Mouse (Mus musculus): ENCODE measurements at regions not wholly inside any gene's neighbourhood (a gene's known extent, or its start where the extent isn't known, plus 50 kb on each side); places are given as distances from the start of the nearest gene placed in this dataset.
A peak's percentile ranks its signal among the peaks of the same experiment; 100 is the strongest.
"Not testable (repeated sequence)": the region's sequence is repeated elsewhere in the genome, so short reads cannot be mapped to it uniquely, and the experiment has no call there.

DNA sequence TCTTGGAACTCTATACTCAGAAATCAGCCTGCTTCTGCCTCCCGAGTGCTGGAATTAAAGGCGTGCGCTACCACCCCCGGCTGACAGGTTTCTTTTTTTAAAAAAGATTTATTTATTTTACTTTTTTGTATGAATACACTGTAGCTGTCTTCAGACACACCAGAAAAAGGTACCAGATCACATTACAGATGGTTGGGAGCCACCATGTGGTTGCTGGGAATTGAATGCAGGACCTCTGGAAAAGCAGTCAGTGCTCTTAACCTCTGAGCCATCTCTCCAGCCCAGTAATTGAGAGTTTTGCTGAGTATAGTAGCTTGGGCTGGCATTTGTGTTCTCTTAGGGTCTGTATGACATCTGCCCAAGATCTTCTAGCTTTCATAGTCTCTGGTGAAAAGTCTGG lies 78.4 kb upstream of the Nabp1 start:
- not testable (repeated sequence) for H3K36me3 ChIP-seq; ATAC-seq (ENCODE audit: insufficient number of reproducible peaks, low FRiP score, low TSS enrichment, low read depth); H3K27me3 ChIP-seq; H3K9me3 ChIP-seq (replicated peaks); H3K4me1 ChIP-seq; H3K9ac ChIP-seq; H3K27ac ChIP-seq (replicated peaks); H3K4me3 ChIP-seq (replicated peaks); H3K4me2 ChIP-seq (replicated peaks)
- 98% methylated on average over 4 of the region's 4 CpGs for WGBS

DNA sequence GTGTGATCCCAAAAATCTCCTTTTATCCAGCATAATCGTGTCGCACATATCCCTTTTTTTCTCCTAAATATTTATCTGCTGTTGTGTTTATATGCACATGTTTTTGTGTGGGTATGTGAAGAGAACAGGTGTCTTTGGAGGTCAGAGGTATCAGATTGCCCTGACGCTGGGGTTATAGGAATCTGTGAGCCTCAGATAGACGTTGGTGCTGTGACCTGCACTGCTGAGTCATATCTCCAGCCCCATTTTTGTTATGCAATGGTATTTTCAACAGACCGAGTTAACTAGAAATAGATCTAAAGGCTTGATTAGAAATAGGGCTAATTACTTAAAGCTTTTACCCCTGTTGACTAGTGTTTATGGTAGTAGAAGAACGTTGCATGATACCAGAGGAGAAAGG lies 75.5 kb upstream of the Nabp1 start:
- WGBS: 57% methylated on average over 6 of the region's 6 CpGs
- ATAC-seq (ENCODE audit: insufficient number of reproducible peaks, low FRiP score, low TSS enrichment, low read depth): no peak
- Histone ChIP-seq H3K4me2 (replicated peaks) (no peak overlapping the region), H3K36me3 (no peaks in the 10 kb centered on the region), H3K4me1 (no peaks in the 10 kb centered on the region), H3K9ac (no peak overlapping the region), H3K27ac (replicated peaks) (no peak overlapping the region), H3K9me3 (replicated peaks) (no peaks in the 10 kb centered on the region), H3K27me3 (no peaks in the 10 kb centered on the region), H3K4me3 (replicated peaks) (no peak overlapping the region)

DNA sequence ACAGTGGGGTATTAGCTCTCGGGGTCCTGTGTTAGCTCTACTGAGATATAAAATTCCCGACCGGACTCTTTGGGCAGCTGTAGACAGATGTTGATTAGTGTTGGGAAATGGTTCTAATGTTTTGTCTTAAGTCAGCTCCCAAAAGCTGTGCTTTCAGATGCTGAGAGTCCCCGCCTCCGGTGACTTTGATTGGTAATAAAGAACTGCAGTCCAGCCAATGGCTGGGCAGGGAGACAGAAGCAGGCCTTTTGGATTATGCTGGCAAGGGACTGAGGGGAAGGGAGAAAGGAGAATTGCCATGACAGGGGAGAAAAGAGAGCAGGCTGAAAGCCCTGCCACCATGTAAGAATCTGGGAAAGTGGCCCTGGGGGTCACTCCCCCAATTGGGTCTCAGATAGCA lies 73.4 kb upstream of the Nabp1 start:
- WGBS: 57% methylated on average over 5 of the region's 5 CpGs
- no peak overlapping the region for H3K4me2 ChIP-seq (replicated peaks)
- H3K27ac ChIP-seq (replicated peaks): no peak overlapping the region

DNA sequence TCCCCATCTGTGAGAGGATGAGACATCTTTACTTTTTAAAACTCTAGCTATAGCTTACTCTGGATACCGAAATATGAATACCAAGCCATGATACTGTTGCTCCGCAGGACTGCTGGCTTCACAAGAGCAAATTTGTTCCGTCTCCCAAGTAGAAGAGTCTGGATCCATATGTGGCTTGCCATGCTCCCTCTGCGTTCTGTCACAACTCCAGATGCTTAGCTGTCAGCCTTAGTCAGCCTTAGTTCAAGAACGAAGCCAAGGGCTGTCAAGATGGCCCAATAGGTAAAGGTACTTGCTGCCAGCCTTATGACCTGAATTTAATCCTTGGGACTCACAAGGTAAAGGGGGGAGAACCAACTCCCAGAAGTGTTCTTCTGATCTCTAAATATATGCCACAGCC lies 64.6 kb upstream of the Nabp1 start:
- Histone ChIP-seq H3K27ac (replicated peaks) (no peak overlapping the region), H3K27me3 (no peaks in the 10 kb centered on the region), H3K9me3 (replicated peaks) (no peaks in the 10 kb centered on the region), H3K4me1 (no peaks in the 10 kb centered on the region), H3K4me3 (replicated peaks) (no peak overlapping the region), H3K9ac (no peak overlapping the region), H3K36me3 (no peaks in the 10 kb centered on the region), H3K4me2 (replicated peaks) (no peak overlapping the region)
- 71% methylated on average over 5 of the region's 5 CpGs for WGBS
- no peak for ATAC-seq (ENCODE audit: insufficient number of reproducible peaks, low FRiP score, low TSS enrichment, low read depth)

More for the DNA sequence above, 73.4 kb upstream of the Nabp1 start:
- no peak overlapping the region for H3K4me3 ChIP-seq (replicated peaks)
- H3K9me3 ChIP-seq (replicated peaks): no peaks in the 10 kb centered on the region
- ATAC-seq (ENCODE audit: insufficient number of reproducible peaks, low FRiP score, low TSS enrichment, low read depth): no peak
- no peaks in the 10 kb centered on the region for H3K36me3 ChIP-seq
- no peak overlapping the region for H3K9ac ChIP-seq
- no peaks in the 10 kb centered on the region for H3K27me3 ChIP-seq
- H3K4me1 ChIP-seq: no peaks in the 10 kb centered on the region

DNA sequence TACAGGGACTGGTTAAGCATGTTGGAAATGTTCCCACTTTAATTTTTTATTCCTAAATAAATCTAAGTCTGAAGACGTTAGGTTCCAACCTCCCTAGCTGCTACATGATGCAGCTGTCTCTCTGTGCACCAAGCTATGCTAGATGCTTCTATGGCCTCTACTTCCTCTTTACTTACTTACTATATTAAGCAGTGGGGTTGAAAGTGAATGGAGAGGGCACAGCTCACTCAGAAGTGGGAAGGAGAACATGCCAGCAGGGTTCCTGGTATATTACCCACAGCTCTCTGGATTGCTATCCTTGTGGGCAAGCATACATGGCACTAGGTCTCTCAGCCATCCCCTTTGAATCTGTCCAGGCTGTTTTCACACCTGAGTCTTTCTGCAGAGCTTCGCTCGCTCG lies 61.4 kb upstream of the Nabp1 start:
- no peaks in the 10 kb centered on the region for H3K4me1 ChIP-seq
- ATAC-seq (ENCODE audit: insufficient number of reproducible peaks, low FRiP score, low TSS enrichment, low read depth): no peak
- no peak overlapping the region for H3K4me2 ChIP-seq (replicated peaks)
- no peaks in the 10 kb centered on the region for H3K36me3 ChIP-seq
- H3K9me3 ChIP-seq (replicated peaks): no peaks in the 10 kb centered on the region
- H3K4me3 ChIP-seq (replicated peaks): no peak overlapping the region
- no peak overlapping the region for H3K27ac ChIP-seq (replicated peaks)
- H3K9ac ChIP-seq: no peak overlapping the region
- WGBS: 59% methylated on average over 4 of the region's 4 CpGs
- no peaks in the 10 kb centered on the region for H3K27me3 ChIP-seq

DNA sequence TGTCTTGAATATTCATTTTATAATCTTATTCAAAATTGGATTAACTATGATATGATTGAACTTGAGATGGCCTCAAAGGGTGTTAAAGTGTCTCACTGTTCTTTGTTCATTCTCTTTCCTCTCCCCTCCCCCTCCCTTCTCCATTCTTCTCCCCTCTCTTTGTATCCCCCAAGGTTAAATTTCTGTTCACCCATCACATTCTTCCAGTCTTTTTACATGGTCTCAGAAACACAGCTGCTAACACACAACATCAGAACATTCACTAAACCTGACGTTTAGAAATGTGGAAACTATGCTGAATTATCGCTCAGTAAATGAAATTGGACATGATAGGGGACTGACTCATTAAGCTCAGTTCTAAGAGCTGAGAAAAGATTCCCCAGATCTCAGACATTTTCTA lies 60.6 kb upstream of the Nabp1 start:
- H3K4me1 ChIP-seq: no peaks in the 10 kb centered on the region
- H3K9me3 ChIP-seq (replicated peaks): no peaks in the 10 kb centered on the region
- no peak overlapping the region for H3K4me3 ChIP-seq (replicated peaks)
- ATAC-seq (ENCODE audit: insufficient number of reproducible peaks, low FRiP score, low TSS enrichment, low read depth): no peak
- no peak overlapping the region for H3K27ac ChIP-seq (replicated peaks)
- no peaks in the 10 kb centered on the region for H3K36me3 ChIP-seq
- H3K9ac ChIP-seq: no peak overlapping the region
- no peak overlapping the region for H3K4me2 ChIP-seq (replicated peaks)
- 46% methylated on average over 2 of the region's 2 CpGs for WGBS
- H3K27me3 ChIP-seq: no peaks in the 10 kb centered on the region

DNA sequence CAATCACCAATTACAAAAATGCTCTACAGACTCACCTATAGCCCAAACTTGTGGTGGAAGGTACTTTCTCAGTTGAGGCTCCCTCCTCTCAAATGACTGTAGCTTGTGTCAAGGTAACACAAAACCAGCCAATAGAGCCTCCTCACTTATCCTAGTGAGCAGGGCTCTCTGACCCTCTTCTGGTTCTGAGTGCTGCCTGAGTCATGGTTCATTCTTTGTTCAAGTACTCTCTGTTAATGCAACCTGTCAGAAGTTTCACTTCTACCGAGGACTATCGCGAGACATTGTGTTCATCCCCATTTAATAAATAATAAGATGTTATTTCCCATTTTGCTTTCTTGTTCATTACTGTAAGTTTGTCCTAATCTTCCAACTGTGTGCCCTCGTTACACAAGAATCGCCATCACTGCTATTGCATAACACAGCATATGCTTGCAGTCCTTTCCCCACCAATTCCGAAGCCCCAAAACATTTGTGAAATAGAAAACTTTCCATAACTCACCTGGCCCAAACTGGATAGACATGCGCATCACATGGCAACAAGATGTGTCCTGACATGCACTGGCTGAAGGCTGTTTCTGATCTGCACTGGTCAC lies 59.6 kb upstream of the Nabp1 start:
- WGBS: 88% methylated on average over 7 of the region's 7 CpGs
- Histone ChIP-seq H3K9ac (no peak overlapping the region), H3K4me3 (replicated peaks) (no peak overlapping the region), H3K27me3 (no peaks in the 10 kb centered on the region), H3K4me1 (no peaks in the 10 kb centered on the region), H3K9me3 (replicated peaks) (no peaks in the 10 kb centered on the region), H3K27ac (replicated peaks) (no peak overlapping the region), H3K36me3 (no peaks in the 10 kb centered on the region), H3K4me2 (replicated peaks) (no peak overlapping the region)
- ATAC-seq (ENCODE audit: insufficient number of reproducible peaks, low FRiP score, low TSS enrichment, low read depth): no peak

DNA sequence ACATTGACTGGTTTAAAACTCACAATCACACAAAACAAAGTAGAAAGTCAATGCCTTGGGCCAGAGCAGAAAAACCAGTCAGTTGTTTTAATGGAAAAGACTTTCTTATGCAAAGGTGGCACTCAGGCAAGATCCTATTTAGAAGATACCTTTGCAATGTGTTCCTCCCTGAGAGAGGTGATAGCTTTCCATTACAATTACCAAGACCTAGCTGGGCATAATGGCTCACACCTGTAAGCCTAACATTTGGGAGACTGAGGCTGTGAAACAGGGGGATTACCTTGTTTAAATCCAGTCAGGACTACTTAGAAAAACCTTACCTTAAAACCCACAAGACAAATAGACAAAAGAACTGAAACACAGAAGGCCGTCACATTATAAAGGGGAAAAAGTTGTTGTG lies 57.9 kb upstream of the Nabp1 start:
- ATAC-seq (ENCODE audit: insufficient number of reproducible peaks, low FRiP score, low TSS enrichment, low read depth): no peak
- WGBS: 93% methylated on average over 1 of the region's 1 CpGs

DNA sequence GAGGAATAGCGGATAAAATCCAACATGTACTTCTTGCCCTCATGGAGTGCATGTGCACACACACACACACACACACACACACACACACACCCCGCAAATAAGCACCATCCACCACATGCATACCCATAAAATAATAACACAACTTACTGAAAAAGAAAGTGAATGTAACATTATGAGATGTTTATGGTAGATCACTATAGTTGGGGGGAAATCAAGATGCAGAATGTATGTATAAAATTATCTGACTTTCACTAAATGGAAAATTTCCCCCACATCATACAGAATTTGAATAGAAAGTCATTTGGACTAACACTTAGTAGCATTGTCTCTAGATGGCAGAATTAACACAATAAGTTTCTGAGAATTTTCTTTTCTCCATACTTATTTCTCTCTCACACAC lies 57.2 kb upstream of the Nabp1 start:
- Histone ChIP-seq H3K4me2 (replicated peaks) (no peak overlapping the region), H3K27ac (replicated peaks) (no peak overlapping the region), H3K36me3 (no peaks in the 10 kb centered on the region), H3K4me1 (0 out of 2 replicates have a peak, but pooled peaks cover under 1% of the 10 kb centered on the region), H3K4me3 (replicated peaks) (no peak overlapping the region), H3K9ac (no peak overlapping the region), H3K27me3 (no peaks in the 10 kb centered on the region), H3K9me3 (replicated peaks) (no peaks in the 10 kb centered on the region)
- ATAC-seq (ENCODE audit: insufficient number of reproducible peaks, low FRiP score, low TSS enrichment, low read depth): no peak
- 90% methylated on average over 2 of the region's 2 CpGs for WGBS

More for the DNA sequence above, 57.9 kb upstream of the Nabp1 start:
- Histone ChIP-seq H3K9ac (no peak overlapping the region), H3K36me3 (no peaks in the 10 kb centered on the region), H3K4me1 (no peaks in the 10 kb centered on the region), H3K27ac (replicated peaks) (no peak overlapping the region), H3K27me3 (no peaks in the 10 kb centered on the region), H3K9me3 (replicated peaks) (no peaks in the 10 kb centered on the region), H3K4me2 (replicated peaks) (no peak overlapping the region), H3K4me3 (replicated peaks) (no peak overlapping the region)

DNA sequence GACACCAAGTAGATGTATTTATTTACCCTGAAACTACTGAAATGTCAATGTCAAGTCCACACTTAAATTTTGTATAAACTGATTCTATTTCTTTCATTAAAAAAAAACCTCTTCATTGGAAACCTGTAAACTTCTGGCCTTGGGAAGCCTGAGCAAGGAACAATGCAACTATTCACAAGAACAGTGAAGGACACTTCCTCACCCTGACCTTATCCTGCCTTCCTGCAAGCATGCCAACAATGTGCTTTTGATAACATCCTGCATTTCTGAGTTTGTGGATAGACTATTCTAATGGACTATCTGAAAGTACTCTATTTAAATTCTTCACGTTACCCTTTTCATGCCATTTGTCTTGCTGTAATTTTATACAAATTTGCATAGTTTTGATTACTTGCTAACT lies 53.1 kb upstream of the Nabp1 start:
- Histone ChIP-seq H3K4me3 (replicated peaks) (no peak overlapping the region), H3K9ac (no peak overlapping the region), H3K4me2 (replicated peaks) (no peak overlapping the region), H3K36me3 (no peaks in the 10 kb centered on the region), H3K27me3 (no peaks in the 10 kb centered on the region), H3K4me1 (0 out of 2 replicates have a peak, but pooled peaks cover 5% of the 10 kb centered on the region), H3K9me3 (replicated peaks) (no peaks in the 10 kb centered on the region), H3K27ac (replicated peaks) (no peak overlapping the region)
- no peak for ATAC-seq (ENCODE audit: insufficient number of reproducible peaks, low FRiP score, low TSS enrichment, low read depth)
- 55% methylated on average over 1 of the region's 1 CpGs for WGBS

DNA sequence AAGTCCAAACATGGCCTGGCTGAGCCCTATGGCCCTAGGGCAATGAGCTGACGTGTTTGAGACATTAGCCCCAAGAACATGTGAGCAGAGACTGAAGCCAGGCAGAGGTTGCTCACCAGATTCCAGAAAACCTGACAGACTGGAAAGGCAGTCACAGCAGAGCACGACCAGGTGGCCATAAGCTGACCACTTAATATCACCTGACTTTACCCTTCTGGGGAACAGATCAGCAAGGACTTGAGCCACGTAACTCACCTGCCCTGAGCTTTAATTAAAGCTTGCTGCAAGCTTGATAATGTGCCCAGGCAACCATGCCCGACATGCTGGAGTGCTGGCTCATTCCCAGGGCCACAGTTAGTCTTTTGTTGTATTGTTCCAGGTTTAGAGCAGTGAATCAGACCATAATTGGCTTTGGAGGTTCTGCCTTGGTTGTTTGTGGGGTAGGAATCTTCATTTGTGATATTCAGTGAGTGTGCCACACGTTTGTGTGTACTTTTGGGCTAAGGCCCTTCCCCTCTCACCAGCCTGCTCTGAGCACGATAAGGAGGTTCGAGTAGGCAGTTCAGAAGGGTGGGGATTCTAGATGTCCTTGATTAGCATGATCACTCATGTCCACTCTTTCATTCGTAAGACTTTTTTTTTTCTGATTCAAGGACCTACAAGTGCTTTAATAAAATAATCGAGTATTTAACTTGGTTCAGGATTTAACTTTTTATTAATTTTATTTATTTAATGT lies 52.1 kb upstream of the Nabp1 start:
- H3K4me2 ChIP-seq (replicated peaks): no peak overlapping the region
- H3K4me1 ChIP-seq: 0 out of 2 replicates have a peak, but pooled peaks cover 5% of the 10 kb centered on the region
- no peak overlapping the region for H3K9ac ChIP-seq
- WGBS: 59% methylated on average over 9 of the region's 9 CpGs
- ATAC-seq (ENCODE audit: insufficient number of reproducible peaks, low FRiP score, low TSS enrichment, low read depth): no peak
- no peak overlapping the region for H3K4me3 ChIP-seq (replicated peaks)
- H3K27ac ChIP-seq (replicated peaks): peak overlapping the region; percentile 3; the same call in 1 of the 2 replicates
- H3K27me3 ChIP-seq: no peaks in the 10 kb centered on the region
- no peaks in the 10 kb centered on the region for H3K9me3 ChIP-seq (replicated peaks)
- no peaks in the 10 kb centered on the region for H3K36me3 ChIP-seq

DNA sequence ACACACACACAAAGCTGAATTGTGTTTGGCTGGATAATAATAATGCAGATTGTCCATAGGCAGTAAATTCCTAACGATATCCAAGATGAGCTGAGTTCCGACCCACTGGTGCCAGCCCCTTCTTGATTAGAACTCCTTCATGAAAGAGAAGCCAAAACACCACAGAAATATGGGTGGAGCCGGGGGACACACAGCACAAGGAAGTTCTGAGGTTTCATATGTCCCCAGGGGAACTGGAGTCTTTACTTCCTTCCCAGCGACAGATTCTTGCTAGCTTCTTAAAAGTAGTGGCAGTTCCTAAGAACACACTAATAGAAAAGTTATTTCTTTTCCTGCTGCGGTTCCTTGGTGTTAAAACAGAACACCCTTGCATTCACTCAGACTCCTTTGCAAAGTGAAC lies 51.4 kb upstream of the Nabp1 start:
- Histone ChIP-seq H3K4me1 (0 out of 2 replicates have a peak, but pooled peaks cover 5% of the 10 kb centered on the region), H3K9me3 (replicated peaks) (no peaks in the 10 kb centered on the region), H3K27ac (replicated peaks) (no peak overlapping the region; the same call in 1 of the 2 replicates), H3K36me3 (no peaks in the 10 kb centered on the region), H3K4me3 (replicated peaks) (no peak overlapping the region), H3K4me2 (replicated peaks) (no peak overlapping the region), H3K27me3 (no peaks in the 10 kb centered on the region), H3K9ac (no peak overlapping the region)
- WGBS: 15% methylated on average over 5 of the region's 5 CpGs
- ATAC-seq (ENCODE audit: insufficient number of reproducible peaks, low FRiP score, low TSS enrichment, low read depth): no peak

Measured in embryonic facial prominence, embryonic 15.5 days (tissue).